Mouse (Mus musculus) kidney, adult 9 months (tissue): ENCODE results near the gene Arhgef9.

Experiments
- DNase-seq: peaks from one replicate; pipeline ENCODE4 v3.0.0; 2022

Gene Arhgef9

GRCm38 (mm10) chrX:95196104-95196919, at the start of gene Arhgef9:
Arhgef9 (minus strand) TSS chrX:95196856.
- DNase-seq = no peak

DNA sequence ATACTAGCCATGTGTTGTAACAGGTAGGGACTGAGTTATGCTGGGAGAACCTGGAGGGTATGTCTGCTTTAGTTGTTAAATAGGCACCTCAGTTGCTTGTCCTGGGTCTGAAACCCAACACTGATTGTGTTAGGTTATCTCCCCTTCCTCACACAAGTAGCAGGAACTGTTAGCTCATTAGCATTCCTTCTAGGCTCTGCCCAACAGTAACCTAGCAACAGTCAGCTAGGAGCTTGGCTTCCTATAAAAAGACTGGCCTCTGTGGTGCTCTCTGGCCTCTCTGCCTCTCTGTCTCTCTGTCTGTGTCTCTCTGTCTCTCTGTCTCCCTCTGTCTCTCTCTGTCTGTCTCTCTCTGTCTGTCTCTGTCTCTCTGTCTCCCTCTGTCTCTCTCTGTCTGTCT, 42.2 kb upstream of the Arhgef9 start:
- no peak for DNase-seq

DNA sequence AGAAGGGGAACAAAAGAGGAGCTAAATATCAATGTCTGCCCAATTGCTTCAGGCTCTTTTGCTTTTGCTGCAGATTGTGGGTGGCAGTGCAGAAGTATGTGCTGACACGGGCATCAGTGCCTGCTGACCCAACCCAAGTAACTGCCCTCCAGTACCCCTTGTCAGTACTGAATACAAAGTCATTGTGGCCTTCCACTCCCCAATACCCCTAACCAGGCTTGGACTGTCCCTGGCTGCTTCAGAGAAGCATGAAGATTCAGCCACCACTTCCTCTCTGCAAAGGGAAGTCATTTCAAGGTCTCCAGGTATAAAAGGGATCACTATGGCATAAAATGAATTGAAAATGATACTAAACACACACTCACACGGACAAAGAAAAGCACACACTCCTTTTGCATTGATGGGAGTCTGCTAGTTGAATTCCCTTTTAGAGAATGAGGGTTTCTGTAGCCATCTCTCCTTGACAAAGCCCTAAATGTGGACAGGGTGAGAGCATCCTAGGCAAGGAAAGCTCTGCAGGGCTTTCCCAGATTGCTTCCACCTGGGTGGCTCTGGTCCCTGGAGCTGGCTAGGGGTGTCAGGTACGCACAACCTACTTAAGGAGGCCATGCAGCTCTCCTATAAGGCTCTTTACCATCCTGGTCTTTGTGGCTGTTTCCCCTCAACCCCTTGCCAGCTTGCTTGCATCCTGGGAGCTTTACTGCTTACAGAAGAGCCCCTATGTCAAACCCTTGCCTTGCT, 1.1 kb downstream of the Arhgef9 start:
- DNase-seq = no peak

GRCm38 (mm10) chrX:95175978-95176377, 20.7 kb downstream of the Arhgef9 start:
- DNase-seq = peak; percentile 23

DNA sequence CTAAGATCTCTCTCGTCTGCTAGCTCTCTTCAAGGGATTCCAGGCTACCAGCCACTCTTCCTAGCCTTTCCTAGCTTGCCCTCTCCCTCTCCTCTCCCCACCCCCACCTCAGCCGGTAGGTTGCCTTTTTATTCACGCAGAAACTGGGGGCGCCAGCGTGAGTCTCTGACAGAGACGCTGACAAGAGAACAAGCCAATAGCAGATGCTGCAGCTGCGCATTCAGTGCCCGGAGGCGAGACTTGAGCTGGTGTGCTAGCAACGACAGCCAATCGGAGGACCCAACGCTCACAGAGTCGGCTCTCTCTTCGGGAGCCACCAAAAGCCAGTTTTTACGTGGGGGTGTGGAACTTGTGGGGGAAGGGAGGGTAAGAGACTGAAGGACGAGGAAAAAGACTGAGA, 30.3 kb downstream of the Arhgef9 start:
- DNase-seq = peak; percentile 88

DNA sequence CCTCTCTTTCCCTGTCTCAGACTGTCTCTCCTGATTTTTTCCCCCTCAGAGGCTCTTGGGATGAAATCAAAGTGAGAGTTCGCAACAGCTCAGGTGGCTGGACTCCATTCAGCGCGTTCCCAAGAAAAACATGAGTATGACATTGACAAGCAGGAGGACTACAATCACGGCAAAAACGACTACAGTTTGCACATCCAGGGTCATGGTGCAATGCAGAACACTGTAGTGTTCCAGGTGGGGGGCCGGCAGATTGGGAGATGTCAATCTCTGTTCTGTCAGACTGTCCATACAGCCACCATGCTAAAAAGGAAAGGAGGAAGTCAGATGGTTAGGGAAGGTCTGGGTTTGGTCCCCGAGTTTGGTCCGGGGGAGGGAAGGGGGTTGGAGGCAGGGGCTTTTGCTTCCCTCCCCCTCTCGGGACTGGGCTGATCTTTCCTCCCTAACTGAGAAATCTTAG, 31.0 kb downstream of the Arhgef9 start:
- DNase-seq = no peak

DNA sequence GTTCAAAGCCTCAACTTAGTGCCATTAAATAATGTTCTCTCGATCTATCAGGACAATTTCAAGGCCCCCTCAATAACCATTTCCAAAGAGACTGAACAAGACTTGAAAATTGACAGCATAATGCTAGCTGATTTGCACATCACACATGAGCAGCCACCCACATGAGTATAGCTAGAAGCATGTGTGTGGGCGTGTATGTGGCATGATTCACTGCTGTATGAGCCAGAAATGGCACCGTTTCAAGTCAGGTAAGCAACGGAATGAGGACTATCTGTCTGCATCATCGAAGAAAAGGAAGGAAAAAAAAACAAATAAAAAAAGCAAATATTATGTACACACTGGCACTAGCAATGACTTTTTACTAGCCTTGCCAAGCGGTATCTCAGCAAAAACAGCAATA, 32.5 kb downstream of the Arhgef9 start:
- no peak for DNase-seq

GRCm38 (mm10) chrX:95163452-95163851, 33.2 kb downstream of the Arhgef9 start:
- DNase-seq = peak; percentile 9

- no peak for DNase-seq
These were observed 39.7 kb downstream of the Arhgef9 start for GRCm38 (mm10) chrX:95156833-95157386.

- DNase-seq = no peak
These were observed 58.0 kb downstream of the Arhgef9 start for GRCm38 (mm10) chrX:95138636-95139035.

GRCm38 (mm10) chrX:95133502-95133901, 63.2 kb downstream of the Arhgef9 start:
- DNase-seq = no peak

- DNase-seq = no peak
These were observed 63.7 kb downstream of the Arhgef9 start for GRCm38 (mm10) chrX:95132996-95133395.

DNA sequence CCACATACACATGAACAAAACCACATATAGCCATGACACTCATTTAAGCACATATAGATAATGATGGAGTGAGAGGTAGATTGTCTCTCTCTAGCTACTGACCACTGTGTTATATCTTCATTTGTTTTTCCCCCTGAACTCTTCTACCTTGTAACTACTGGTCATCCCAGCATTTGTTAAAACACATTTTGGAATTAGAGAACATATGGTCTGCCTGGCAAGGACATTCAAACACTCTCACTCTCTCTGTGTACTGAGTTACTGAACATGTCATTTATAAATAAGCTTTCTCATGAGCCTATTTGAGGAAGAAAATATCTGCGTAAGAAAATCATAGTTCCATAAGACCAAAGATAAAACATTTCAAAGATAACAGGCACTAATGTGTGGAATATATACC, 64.9 kb downstream of the Arhgef9 start:
- DNase-seq = no peak

DNA sequence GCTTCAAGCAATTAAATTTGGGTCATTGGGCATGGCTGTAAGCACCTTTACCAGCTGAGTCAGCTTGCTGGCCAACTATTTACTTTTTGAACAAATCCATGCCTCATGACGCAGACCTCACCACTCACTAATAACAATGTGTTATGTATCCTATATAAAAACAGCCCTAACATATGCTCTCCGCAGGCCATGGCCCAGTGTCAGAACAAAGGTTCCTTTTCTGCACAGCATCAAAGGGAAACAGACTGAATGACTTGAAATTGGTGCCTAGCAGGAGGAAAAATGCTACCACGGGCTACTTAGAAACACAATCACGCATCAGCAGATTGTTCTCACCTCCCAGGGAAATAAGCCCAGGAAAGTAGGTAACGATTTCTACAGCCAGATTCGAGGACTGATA, 73.2 kb downstream of the Arhgef9 start:
- DNase-seq = no peak

DNA sequence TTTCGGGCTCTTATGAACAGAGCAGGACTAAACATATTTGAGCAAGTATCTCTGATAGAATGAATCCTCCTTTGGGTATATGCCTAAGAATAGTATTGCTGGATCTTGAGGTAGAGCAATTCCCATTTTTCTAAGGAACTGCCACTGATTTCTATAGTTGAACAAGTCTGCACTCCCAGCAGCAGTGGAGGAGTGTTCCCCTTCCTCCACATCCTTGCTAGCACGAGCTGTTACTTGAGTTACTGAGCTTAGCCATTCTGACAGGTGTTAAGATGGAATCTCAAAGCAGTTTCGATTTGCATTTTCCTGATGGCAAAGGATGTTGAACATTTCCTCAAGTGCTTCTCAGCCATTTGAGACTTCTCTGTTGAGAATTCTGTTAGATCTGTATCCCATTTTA, 92.3 kb downstream of the Arhgef9 start:
- DNase-seq = no peak

DNA sequence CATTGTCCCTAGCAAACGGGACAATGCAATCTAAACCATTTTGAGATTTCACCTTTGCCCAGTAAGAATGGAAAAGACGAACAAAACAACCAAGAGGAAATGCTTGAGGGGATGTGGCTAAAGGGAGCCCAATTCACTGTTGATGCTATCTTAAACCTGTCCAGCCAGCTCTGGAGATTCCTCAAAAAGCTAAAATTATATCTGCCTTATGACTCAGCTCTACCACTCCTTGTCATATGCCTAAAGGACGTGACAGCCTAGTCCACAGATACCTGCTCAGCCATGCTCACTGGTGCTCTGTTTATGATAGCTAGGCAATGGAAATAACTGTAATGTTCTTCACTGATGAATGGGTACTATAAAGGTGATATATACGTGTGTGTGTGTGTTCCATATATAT, 109.0 kb downstream of the Arhgef9 start:
- no peak for DNase-seq

DNA sequence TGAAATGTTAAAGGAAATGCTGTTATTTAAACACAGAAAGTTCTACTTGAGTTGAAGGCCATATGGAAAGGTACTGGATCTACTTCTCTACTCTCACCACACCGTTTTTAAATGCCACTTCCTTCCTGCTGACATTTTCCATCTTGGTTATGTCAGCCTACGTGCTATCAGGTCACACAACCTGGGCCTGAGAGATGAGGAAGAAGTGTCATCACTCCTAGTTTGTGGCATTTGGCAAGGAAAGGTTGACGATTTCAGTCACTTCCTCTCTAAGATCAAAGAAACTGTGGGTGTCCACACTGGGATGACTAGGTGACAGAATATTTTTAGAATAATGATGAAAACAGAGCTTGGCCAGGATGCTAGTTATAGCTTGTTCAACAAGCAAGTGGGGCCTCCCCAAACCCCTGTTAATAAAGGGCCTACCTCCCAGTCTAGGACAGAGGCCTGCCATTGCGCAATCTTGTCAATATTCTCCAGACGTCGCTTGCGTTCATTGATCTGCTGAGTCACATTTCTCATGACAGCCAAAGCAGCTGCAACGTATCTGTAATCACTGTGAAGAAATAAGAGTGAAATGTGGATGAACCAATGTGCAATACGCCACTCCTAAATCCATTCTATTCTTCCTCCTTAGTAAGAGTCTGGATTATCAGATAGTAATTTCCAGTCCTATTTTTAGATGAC, 119.5 kb downstream of the Arhgef9 start:
- DNase-seq = no peak

GRCm38 (mm10) chrX:95027907-95028306, 168.7 kb downstream of the Arhgef9 start:
- peak; percentile 6 for DNase-seq

- DNase-seq = peak; percentile 68
These were observed 170.2 kb downstream of the Arhgef9 start, which contains the start of gene Spin4 for GRCm38 (mm10) chrX:95026361-95026892. Spin4 (minus strand) TSS chrX:95026682.

DNA sequence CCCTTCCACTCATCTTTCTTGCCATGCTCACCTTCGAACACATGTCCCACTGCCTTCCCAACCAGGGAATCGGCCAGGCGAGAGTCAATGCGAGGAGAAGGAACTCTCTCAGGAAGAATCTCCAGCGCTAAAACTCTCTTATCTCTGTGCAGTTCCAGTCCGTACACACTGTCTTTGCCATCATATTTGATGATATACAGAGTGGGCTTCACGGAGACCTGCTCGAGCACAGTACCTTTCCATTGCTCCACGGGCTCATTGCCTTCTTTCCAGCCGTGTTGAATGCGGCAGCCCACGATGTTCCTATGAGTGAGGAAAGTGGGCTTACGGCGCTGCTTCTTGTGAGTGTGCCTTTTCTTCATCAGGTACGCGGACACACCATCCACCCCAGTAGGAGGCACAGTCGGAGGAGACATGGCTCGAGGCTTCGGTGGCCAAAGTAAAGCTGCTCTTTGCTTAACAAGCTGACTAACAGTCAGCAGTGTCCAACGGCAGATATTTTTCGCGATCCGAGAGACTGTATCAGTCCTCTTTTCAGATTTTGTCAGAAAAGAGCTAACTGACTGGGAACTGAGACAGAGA, 170.8 kb downstream of the Arhgef9 start:
- DNase-seq = no peak

DNA sequence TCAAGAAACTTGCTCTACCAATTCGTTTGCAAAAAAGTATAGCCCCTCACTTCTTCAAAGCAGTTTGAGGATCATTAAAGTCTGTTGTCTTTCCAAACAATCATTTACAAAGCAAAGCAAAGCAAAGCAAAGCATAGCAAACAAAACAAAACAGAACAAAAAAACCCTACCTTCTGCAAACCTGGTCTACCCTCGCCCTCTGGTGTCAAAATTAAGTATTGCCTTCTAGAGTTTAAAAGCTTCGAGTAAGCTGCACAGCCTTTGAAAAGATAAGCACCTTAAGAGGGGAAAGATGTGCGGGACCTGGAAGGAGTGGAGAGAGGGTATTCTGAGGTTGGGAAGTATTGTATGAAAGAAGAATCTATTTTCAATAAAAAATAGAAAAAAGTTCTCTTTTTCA, 184.6 kb downstream of the Arhgef9 start:
- DNase-seq = peak; percentile 57
